Mouse (Mus musculus) lung, embryonic 14.5 days (tissue): ENCODE results near the gene Lsmem1. TPM values are rescaled to one million over a fixed set of nuclear protein-coding genes. Genes with fewer than 3 reads are reported as not detected.

Experiments
- ATAC-seq: fragments of 200-750 bp; cut with Nextera tagmentation; 2 replicates; pipeline ENCODE4 v1.8.0; 2017; ENCODE audit warnings: mild to moderate bottlenecking, moderate TSS enrichment, moderate library complexity; ENCODE audit not compliant: insufficient read depth
- DNase-seq: peaks from one replicate; pipeline ENCODE4 v3.0.0-alpha.2; 2015
- H3K27ac ChIP-seq: fragments of 300-500 bp; sonication (generic); 2 replicates; pipeline ENCODE4 v1.5.1; 2014; ENCODE audit warnings: low read depth, mild to moderate bottlenecking, moderate library complexity
- H3K27me3 ChIP-seq: fragments of 300-500 bp; sonication (generic); 2 replicates; pipeline ENCODE4 v1.6.1; 2014; ENCODE audit warnings: low read length, control low read depth; ENCODE audit not compliant: insufficient read depth
- H3K36me3 ChIP-seq: fragments of 300-500 bp; sonication (generic); 2 replicates; pipeline ENCODE4 v1.6.1; 2014; ENCODE audit warnings: control low read depth; ENCODE audit not compliant: insufficient read depth
- H3K4me1 ChIP-seq: fragments of 300-500 bp; sonication (generic); 2 replicates; pipeline ENCODE4 v1.6.1; 2014; ENCODE audit warnings: antibody characterized with exemption, control low read depth; ENCODE audit not compliant: insufficient read depth
- H3K4me2 ChIP-seq: fragments of 300-500 bp; sonication (generic); 2 replicates; pipeline ENCODE4 v1.6.1; 2014; ENCODE audit warnings: mild to moderate bottlenecking
- H3K4me3 ChIP-seq: fragments of 300-500 bp; sonication (generic); 2 replicates; pipeline ENCODE4 v1.5.1; 2014; ENCODE audit warnings: low read depth, low read length
- H3K9ac ChIP-seq: fragments of 300-500 bp; sonication (generic); 2 replicates; pipeline ENCODE4 v1.6.1; 2014
- H3K9me3 ChIP-seq: fragments of 300-500 bp; sonication (generic); 2 replicates; pipeline ENCODE4 v1.6.1; 2016; ENCODE audit warnings: low read depth, low read length, control low read depth
- CTCF ChIP-seq: IDR thresholded peaks from 2 replicates; pipeline ENCODE4 v1.5.1; 2016; ENCODE audit warnings: antibody characterized with exemption, low read depth
- WGBS: fragments of 180-500 bp; shearing (Covaris S2); extraction: QIAGEN DNeasy Blood & Tissue Kit; methylation state at CpG from one replicate; pipeline ENCODE4 v1.1.7; 2014; 5-methylcytosine and 5-hydroxymethylcytosine counted together
- polyA plus RNA-seq: library from polyadenylated mRNA; unstranded; fragments of >200 nt; fragmentation: Nextera tagmentation; extraction: Ambion mirVana; gene quantifications from 2 replicates; pipeline ENCODE4 v1.2.1, GENCODE M21; 2014

Gene Lsmem1
- polyA plus RNA-seq, 1 experiment from 2014 or later: not detected

GRCm38 (mm10) chr12:40169675-40170074, 29.6 kb downstream of the Lsmem1 start:
- WGBS: 88% methylated on average over 1 of the region's 1 CpGs
- Histone ChIP-seq H3K9ac (no peak overlapping the region), H3K4me1 (no peaks in the 10 kb centered on the region), H3K36me3 (no peaks in the 10 kb centered on the region), H3K27ac (no peak overlapping the region), H3K4me3 (no peak overlapping the region), H3K27me3 (no peaks in the 10 kb centered on the region), H3K4me2 (no peak overlapping the region), H3K9me3 (no peaks in the 10 kb centered on the region)
- no peak for DNase-seq
- no peak for TF ChIP-seq CTCF
- ATAC-seq: no peak

GRCm38 (mm10) chr12:40164621-40165020, 34.7 kb downstream of the Lsmem1 start:
- no peaks in the 10 kb centered on the region for H3K27me3 ChIP-seq
- no peaks in the 10 kb centered on the region for H3K9me3 ChIP-seq
- no peak overlapping the region for H3K27ac ChIP-seq
- no peak overlapping the region for H3K4me3 ChIP-seq
- no peak overlapping the region for H3K9ac ChIP-seq
- peak; percentile 76 for TF ChIP-seq CTCF
- H3K4me2 ChIP-seq: no peak overlapping the region
- 3% methylated on average over 2 of the region's 2 CpGs for WGBS
- no peaks in the 10 kb centered on the region for H3K4me1 ChIP-seq
- no peaks in the 10 kb centered on the region for H3K36me3 ChIP-seq
- peak; percentile 78; the same call in 1 of the 2 replicates for ATAC-seq
- peak; percentile 85 for DNase-seq

GRCm38 (mm10) chr12:40160777-40161176, 38.5 kb downstream of the Lsmem1 start:
- no peaks in the 10 kb centered on the region for H3K27me3 ChIP-seq
- no peak for TF ChIP-seq CTCF
- no peak overlapping the region for H3K4me3 ChIP-seq
- no peaks in the 10 kb centered on the region for H3K4me1 ChIP-seq
- 62% methylated on average over 2 of the region's 2 CpGs for WGBS
- no peaks in the 10 kb centered on the region for H3K9me3 ChIP-seq
- no peak overlapping the region for H3K4me2 ChIP-seq
- no peak for ATAC-seq
- DNase-seq: no peak
- H3K9ac ChIP-seq: no peak overlapping the region
- no peaks in the 10 kb centered on the region for H3K36me3 ChIP-seq
- H3K27ac ChIP-seq: no peak overlapping the region

GRCm38 (mm10) chr12:40154188-40154587, 45.1 kb downstream of the Lsmem1 start:
- no peaks in the 10 kb centered on the region for H3K9me3 ChIP-seq
- DNase-seq (no peak), ATAC-seq (no peak)
- H3K4me3 ChIP-seq: no peak overlapping the region
- no peak for TF ChIP-seq CTCF
- no peak overlapping the region for H3K9ac ChIP-seq
- no peaks in the 10 kb centered on the region for H3K4me1 ChIP-seq
- no peaks in the 10 kb centered on the region for H3K36me3 ChIP-seq
- WGBS: 84% methylated on average over 6 of the region's 6 CpGs
- no peak overlapping the region for H3K4me2 ChIP-seq
- no peaks in the 10 kb centered on the region for H3K27me3 ChIP-seq
- no peak overlapping the region for H3K27ac ChIP-seq

GRCm38 (mm10) chr12:40152353-40153069, 46.8 kb downstream of the Lsmem1 start:
- H3K4me1 ChIP-seq: no peaks in the 10 kb centered on the region
- no peaks in the 10 kb centered on the region for H3K27me3 ChIP-seq
- H3K9ac ChIP-seq: no peak overlapping the region
- 72% methylated on average over 8 of the region's 8 CpGs for WGBS
- DNase-seq (no peak), ATAC-seq (no peak)
- no peak overlapping the region for H3K27ac ChIP-seq
- H3K4me2 ChIP-seq: no peak overlapping the region
- no peak for TF ChIP-seq CTCF
- no peak overlapping the region for H3K4me3 ChIP-seq
- H3K36me3 ChIP-seq: no peaks in the 10 kb centered on the region
- H3K9me3 ChIP-seq: no peaks in the 10 kb centered on the region

GRCm38 (mm10) chr12:40147319-40147718, 52.0 kb downstream of the Lsmem1 start:
- 49% methylated on average over 4 of the region's 4 CpGs for WGBS
- Histone ChIP-seq H3K9ac (no peak overlapping the region), H3K4me1 (no peaks in the 10 kb centered on the region), H3K36me3 (no peaks in the 10 kb centered on the region), H3K9me3 (no peaks in the 10 kb centered on the region), H3K4me2 (no peak overlapping the region), H3K27me3 (no peaks in the 10 kb centered on the region), H3K27ac (no peak overlapping the region), H3K4me3 (no peak overlapping the region)
- no peak for DNase-seq
- no peak for ATAC-seq
- no peak for TF ChIP-seq CTCF

GRCm38 (mm10) chr12:40146510-40146909, 52.8 kb downstream of the Lsmem1 start:
- Histone ChIP-seq H3K9me3 (no peaks in the 10 kb centered on the region), H3K27ac (no peak overlapping the region), H3K4me1 (no peaks in the 10 kb centered on the region), H3K27me3 (no peaks in the 10 kb centered on the region), H3K9ac (no peak overlapping the region), H3K36me3 (no peaks in the 10 kb centered on the region), H3K4me2 (no peak overlapping the region), H3K4me3 (no peak overlapping the region)
- TF ChIP-seq CTCF: no peak
- ATAC-seq (no peak), DNase-seq (no peak)
- 71% methylated on average over 5 of the region's 5 CpGs for WGBS
